Mouse (Mus musculus) forebrain, embryonic 12.5 days (tissue): Measurements from ENCODE around the gene Golga7b. TPM values are rescaled to one million over a fixed set of nuclear protein-coding genes. Genes with fewer than 3 reads are reported as not detected.

Experiments used
- ATAC-seq: fragments of 200-750 bp; cut with Nextera tagmentation; 2 replicates; pipeline ENCODE4 v1.8.0; 2017; ENCODE audit warnings: moderate TSS enrichment; ENCODE audit not compliant: low FRiP score
- H3K27ac ChIP-seq: fragments of 300-500 bp; sonication (generic); 2 replicates; pipeline ENCODE4 v1.5.1; 2016; ENCODE audit warnings: mild to moderate bottlenecking
- H3K27me3 ChIP-seq: fragments of 300-500 bp; sonication (generic); 2 replicates; pipeline ENCODE4 v1.6.1; 2016; ENCODE audit warnings: mild to moderate bottlenecking
- H3K36me3 ChIP-seq: fragments of 300-500 bp; sonication (generic); replicated peaks from 2 replicates; pipeline ENCODE4 v1.6.1; 2016; ENCODE audit warnings: mild to moderate bottlenecking
- H3K4me1 ChIP-seq: fragments of 300-500 bp; sonication (generic); 2 replicates; pipeline ENCODE4 v1.6.1; 2016
- H3K4me2 ChIP-seq: fragments of 300-500 bp; sonication (generic); 2 replicates; pipeline ENCODE4 v1.6.1; 2016; ENCODE audit warnings: mild to moderate bottlenecking, moderate library complexity
- H3K4me3 ChIP-seq: fragments of 300-500 bp; sonication (generic); replicated peaks from 2 replicates; pipeline ENCODE4 v1.5.1; 2016; ENCODE audit warnings: mild to moderate bottlenecking
- H3K9ac ChIP-seq: fragments of 300-500 bp; sonication (generic); 2 replicates; pipeline ENCODE4 v1.6.1; 2016; ENCODE audit warnings: mild to moderate bottlenecking
- H3K9me3 ChIP-seq: fragments of 300-500 bp; sonication (generic); 2 replicates; pipeline ENCODE4 v1.6.1; 2016
- WGBS: fragments of 180-500 bp; shearing (Covaris S2); methylation state at CpG from one replicate; pipeline ENCODE4 v1.1.7; 2016; 5-methylcytosine and 5-hydroxymethylcytosine counted together
- polyA plus RNA-seq: library from polyadenylated mRNA; unstranded; fragments of >200 nt; fragmentation: Nextera tagmentation; extraction: Ambion mirVana; gene quantifications from 2 replicates; pipeline ENCODE4 v1.2.1, GENCODE M21; 2016

Gene Golga7b
- polyA plus RNA-seq, 1 experiment from 2014 or later = 7.1 TPM

GRCm38 (mm10) chr19:42277288-42277687 lies 29.9 kb downstream of the Golga7b start:
- H3K4me2 ChIP-seq = no peak overlapping the region
- 90% methylated on average over 6 of the region's 6 CpGs for WGBS
- H3K27ac ChIP-seq = no peak overlapping the region
- H3K4me3 ChIP-seq = no peak overlapping the region
- H3K27me3 ChIP-seq = no peaks in the 10 kb centered on the region
- 0 out of 2 replicates have a peak, but pooled peaks cover 5% of the 10 kb centered on the region for H3K4me1 ChIP-seq
- H3K9me3 ChIP-seq = no peaks in the 10 kb centered on the region
- H3K9ac ChIP-seq = no peak overlapping the region
- H3K36me3 ChIP-seq = no peaks in the 10 kb centered on the region
- no peak for ATAC-seq

GRCm38 (mm10) chr19:42278461-42278860 lies 31.1 kb downstream of the Golga7b start:
- Histone ChIP-seq H3K4me1 (0 out of 2 replicates have a peak, but pooled peaks cover 5% of the 10 kb centered on the region), H3K9me3 (no peaks in the 10 kb centered on the region), H3K9ac (no peak overlapping the region), H3K4me3 (no peak overlapping the region), H3K27ac (no peak overlapping the region), H3K36me3 (no peaks in the 10 kb centered on the region), H3K4me2 (no peak overlapping the region), H3K27me3 (no peaks in the 10 kb centered on the region)
- WGBS = 83% methylated on average over 5 of the region's 5 CpGs
- ATAC-seq = no peak

- 59% methylated on average over 3 of the region's 3 CpGs for WGBS
- ATAC-seq = no peak
- no peak overlapping the region for H3K4me2 ChIP-seq
- no peak overlapping the region for H3K9ac ChIP-seq
- no peaks in the 10 kb centered on the region for H3K9me3 ChIP-seq
- no peaks in the 10 kb centered on the region for H3K36me3 ChIP-seq
- H3K4me1 ChIP-seq = 0 out of 2 replicates have a peak, but pooled peaks cover 5% of the 10 kb centered on the region
- H3K27ac ChIP-seq = no peak overlapping the region
- no peak overlapping the region for H3K4me3 ChIP-seq
- H3K27me3 ChIP-seq = no peaks in the 10 kb centered on the region
These were observed 32.2 kb downstream of the Golga7b start for GRCm38 (mm10) chr19:42279611-42280010.

- no peak overlapping the region for H3K4me2 ChIP-seq
- H3K27me3 ChIP-seq = no peaks in the 10 kb centered on the region; the same call in 1 of the 2 replicates
- no peak overlapping the region for H3K9ac ChIP-seq
- ATAC-seq = no peak
- no peaks in the 10 kb centered on the region for H3K36me3 ChIP-seq
- H3K27ac ChIP-seq = no peak overlapping the region
- 81% methylated on average over 8 of the region's 8 CpGs for WGBS
- H3K9me3 ChIP-seq = no peaks in the 10 kb centered on the region
- no peak overlapping the region for H3K4me3 ChIP-seq
- 0 out of 2 replicates have a peak, but pooled peaks cover 5% of the 10 kb centered on the region for H3K4me1 ChIP-seq
These were observed 36.8 kb downstream of the Golga7b start for GRCm38 (mm10) chr19:42284178-42284577.

- no peak overlapping the region for H3K4me2 ChIP-seq
- H3K36me3 ChIP-seq = no peaks in the 10 kb centered on the region
- no peak for ATAC-seq
- H3K27ac ChIP-seq = no peak overlapping the region
- H3K4me1 ChIP-seq = peaks cover 27% of the 10 kb centered on the region
- peaks cover 4% of the 10 kb centered on the region; the same call in 1 of the 2 replicates for H3K27me3 ChIP-seq
- H3K9me3 ChIP-seq = no peaks in the 10 kb centered on the region
- no peak overlapping the region for H3K9ac ChIP-seq
- H3K4me3 ChIP-seq = no peak overlapping the region
- WGBS = 84% methylated on average over 4 of the region's 4 CpGs
These were observed 41.0 kb downstream of the Golga7b start for GRCm38 (mm10) chr19:42288361-42288760.

GRCm38 (mm10) chr19:42290954-42291661 lies 43.7 kb downstream of the Golga7b start:
- Histone ChIP-seq H3K4me1 (peaks cover 28% of the 10 kb centered on the region), H3K27me3 (0 out of 2 replicates have a peak, but pooled peaks cover 11% of the 10 kb centered on the region), H3K4me3 (no peak overlapping the region), H3K27ac (peak overlapping the region; percentile 43), H3K9me3 (no peaks in the 10 kb centered on the region), H3K9ac (no peak overlapping the region), H3K36me3 (no peaks in the 10 kb centered on the region), H3K4me2 (no peak overlapping the region)
- 26% methylated on average over 7 of the region's 7 CpGs for whole genome bisulfite sequencing
- peak; percentile 61; the same call in 1 of the 2 replicates for ATAC-seq

GRCm38 (mm10) chr19:42292106-42292505 lies 44.7 kb downstream of the Golga7b start:
- Histone ChIP-seq H3K27ac (peak overlapping the region; percentile 43; the same call in 1 of the 2 replicates), H3K4me2 (peak overlapping the region; percentile 8; the same call in 1 of the 2 replicates), H3K9ac (no peak overlapping the region), H3K9me3 (no peaks in the 10 kb centered on the region), H3K4me3 (no peak overlapping the region), H3K36me3 (no peaks in the 10 kb centered on the region), H3K4me1 (peaks cover 28% of the 10 kb centered on the region), H3K27me3 (0 out of 2 replicates have a peak, but pooled peaks cover 11% of the 10 kb centered on the region)
- ATAC-seq = peak; percentile 61; the same call in 1 of the 2 replicates
- WGBS = 24% methylated on average over 8 of the region's 8 CpGs

- ATAC-seq = no peak
- H3K9me3 ChIP-seq = no peaks in the 10 kb centered on the region
- 0 out of 2 replicates have a peak, but pooled peaks cover 13% of the 10 kb centered on the region for H3K27me3 ChIP-seq
- H3K4me2 ChIP-seq = no peak overlapping the region
- no peak overlapping the region for H3K9ac ChIP-seq
- H3K4me1 ChIP-seq = peaks cover 28% of the 10 kb centered on the region
- WGBS = 74% methylated on average over 6 of the region's 6 CpGs
- H3K4me3 ChIP-seq = no peak overlapping the region
- no peaks in the 10 kb centered on the region for H3K36me3 ChIP-seq
- no peak overlapping the region for H3K27ac ChIP-seq
These were observed 45.8 kb downstream of the Golga7b start for GRCm38 (mm10) chr19:42293216-42293615.

GRCm38 (mm10) chr19:42303210-42303813 lies 55.9 kb downstream of the Golga7b start:
- WGBS = 43% methylated on average over 12 of the region's 12 CpGs
- Histone ChIP-seq H3K27ac (peak overlapping the region; percentile 1; the same call in 1 of the 2 replicates), H3K36me3 (no peaks in the 10 kb centered on the region), H3K4me1 (peaks cover 33% of the 10 kb centered on the region), H3K4me3 (no peak overlapping the region), H3K27me3 (peaks cover 15% of the 10 kb centered on the region; the same call in 1 of the 2 replicates), H3K9ac (no peak overlapping the region), H3K9me3 (no peaks in the 10 kb centered on the region), H3K4me2 (no peak overlapping the region)
- no peak for ATAC-seq

- no peak overlapping the region for H3K9ac ChIP-seq
- WGBS = 87% methylated on average over 13 of the region's 13 CpGs
- no peak overlapping the region for H3K27ac ChIP-seq
- peaks cover 33% of the 10 kb centered on the region for H3K4me1 ChIP-seq
- ATAC-seq = no peak
- H3K4me3 ChIP-seq = no peak overlapping the region
- H3K9me3 ChIP-seq = no peaks in the 10 kb centered on the region
- no peaks in the 10 kb centered on the region for H3K36me3 ChIP-seq
- H3K4me2 ChIP-seq = no peak overlapping the region
- peaks cover 23% of the 10 kb centered on the region for H3K27me3 ChIP-seq
These were observed 57.1 kb downstream of the Golga7b start for GRCm38 (mm10) chr19:42304506-42304905.

- Histone ChIP-seq H3K9ac (no peak overlapping the region), H3K27me3 (peaks cover 31% of the 10 kb centered on the region), H3K4me3 (no peak overlapping the region), H3K9me3 (no peaks in the 10 kb centered on the region), H3K4me2 (no peak overlapping the region), H3K4me1 (peaks cover 29% of the 10 kb centered on the region), H3K36me3 (no peaks in the 10 kb centered on the region), H3K27ac (no peak overlapping the region)
- ATAC-seq = no peak
- 78% methylated on average over 8 of the region's 8 CpGs for WGBS
These were observed 58.4 kb downstream of the Golga7b start for GRCm38 (mm10) chr19:42305746-42306145.

GRCm38 (mm10) chr19:42306202-42306601 lies 58.8 kb downstream of the Golga7b start:
- no peaks in the 10 kb centered on the region for H3K9me3 ChIP-seq
- H3K36me3 ChIP-seq = no peaks in the 10 kb centered on the region
- peaks cover 26% of the 10 kb centered on the region for H3K4me1 ChIP-seq
- no peak overlapping the region for H3K4me3 ChIP-seq
- H3K4me2 ChIP-seq = no peak overlapping the region
- 69% methylated on average over 7 of the region's 7 CpGs for WGBS
- H3K27ac ChIP-seq = no peak overlapping the region
- no peak overlapping the region for H3K9ac ChIP-seq
- H3K27me3 ChIP-seq = peaks cover 36% of the 10 kb centered on the region
- ATAC-seq = no peak
